Mouse (Mus musculus) left cerebral cortex, postnatal 25 days (tissue): ENCODE results near the gene Lamtor4. TPM values are rescaled to one million over a fixed set of nuclear protein-coding genes. Genes with fewer than 3 reads are reported as not detected.
"Not testable (repeated sequence)": the region's sequence is repeated elsewhere in the genome, so short reads cannot be mapped to it uniquely, and the experiment has no call there.

Experiments used
- DNase-seq, 2 experiments: peaks; one replicate each; pipeline ENCODE4 v3.0.0; 2022; ENCODE audit warnings: low spot score in 2 of 2, mixed read lengths in 1 of 2
- intact Hi-C: fragments of 180-260 bp; cut with DNase I; formaldehyde crosslinking; loops from one replicate; pipeline ENCODE4 v1.15.1; 2025
- total RNA-seq, 2 experiments: library from RNA; stranded (reverse); gene quantifications; 2 replicates each; pipeline ENCODE4 v1.2.3; 2021

Gene Lamtor4
- total RNA-seq = 10 to 100 TPM; 56.9 to 59.8 TPM

DNA sequence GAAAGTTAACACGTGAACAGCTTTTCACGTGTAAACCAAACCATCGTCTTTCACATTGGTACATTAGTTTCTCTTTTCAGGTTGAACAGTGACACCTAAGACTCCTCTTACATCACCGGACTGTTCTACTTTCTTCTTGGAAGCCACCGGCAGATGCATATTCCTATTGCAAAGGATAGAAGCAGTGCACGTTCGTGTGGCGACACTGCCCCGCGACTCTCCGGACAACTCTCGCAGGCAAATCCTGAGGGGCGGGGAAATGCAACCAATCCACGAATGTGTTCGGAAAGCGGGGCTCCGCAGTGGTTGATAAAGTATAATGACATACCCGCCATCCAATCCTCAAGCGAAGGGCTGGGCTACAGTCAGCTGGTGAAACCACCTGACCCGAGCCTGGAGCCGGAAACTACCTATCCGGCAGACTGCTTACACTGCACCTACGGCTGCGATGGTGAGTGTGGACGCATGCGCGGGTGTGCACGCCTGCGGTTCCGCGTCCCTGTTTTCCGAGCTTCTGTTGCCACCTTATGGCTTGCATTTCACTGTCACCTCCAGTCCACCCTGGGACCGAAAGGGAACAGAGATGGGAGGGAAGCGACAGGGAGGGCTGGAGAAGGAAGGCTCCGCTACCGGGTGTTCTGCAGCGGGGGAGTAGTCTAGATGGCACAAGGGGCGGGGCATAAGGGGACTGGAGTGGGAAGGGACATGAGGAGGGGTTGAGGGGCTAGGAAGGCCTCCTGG lies at the start of gene Lamtor4:
TSS of gene Lamtor4 (plus strand) at position 130 of the 741 bp plus-strand sequence.
- intact Hi-C loops = loop anchor here (5.0 kb wide), 1 partner anchor 187 kb away; the partner anchor contains the start of gene Zfp157
- peak; percentile 97 to 99 for DNase-seq

DNA sequence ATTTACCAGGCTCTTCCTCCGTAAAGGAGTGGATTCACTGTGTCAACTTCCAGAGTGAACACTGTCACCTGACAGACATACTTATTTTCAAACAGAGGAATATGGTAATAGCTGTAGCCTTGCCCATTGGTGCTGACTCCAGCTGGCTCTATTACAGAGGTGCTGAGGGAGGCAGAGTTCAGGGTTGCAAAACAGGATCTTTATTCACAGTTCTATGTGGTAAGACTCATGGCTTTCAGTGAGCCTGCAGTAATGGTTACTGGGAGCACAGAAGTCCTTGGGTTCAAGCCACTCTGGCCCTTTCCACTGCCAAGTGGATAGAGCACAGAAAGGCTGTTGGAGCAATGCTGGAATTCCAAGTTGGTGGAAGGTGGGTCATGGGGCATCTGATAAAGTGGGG lies 48.0 kb upstream of the Lamtor4 start:
- intact Hi-C loops = no loop called here

DNA sequence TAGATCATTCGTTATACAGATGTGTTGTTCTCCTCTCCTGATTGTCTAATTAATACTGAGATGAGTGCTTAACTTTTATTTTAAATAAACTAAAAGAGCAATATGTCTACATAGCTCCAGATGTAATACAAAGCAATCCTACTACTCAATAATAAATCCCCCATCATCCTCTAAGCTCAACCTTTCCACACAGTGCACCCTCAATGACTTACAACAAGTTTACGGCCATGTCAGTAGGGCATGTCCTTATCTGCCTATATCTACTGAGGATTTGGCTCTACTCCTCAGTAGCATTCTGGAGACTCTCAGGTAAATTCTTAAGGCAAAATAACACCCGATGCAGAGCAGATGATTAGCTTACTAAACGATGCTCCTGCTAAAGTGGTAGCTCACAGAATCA lies 47.4 kb upstream of the Lamtor4 start:
- DNase-seq = no peak
- intact Hi-C loops = no loop called here

More for the DNA sequence above, 48.0 kb upstream of the Lamtor4 start:
- no peak for DNase-seq

DNA sequence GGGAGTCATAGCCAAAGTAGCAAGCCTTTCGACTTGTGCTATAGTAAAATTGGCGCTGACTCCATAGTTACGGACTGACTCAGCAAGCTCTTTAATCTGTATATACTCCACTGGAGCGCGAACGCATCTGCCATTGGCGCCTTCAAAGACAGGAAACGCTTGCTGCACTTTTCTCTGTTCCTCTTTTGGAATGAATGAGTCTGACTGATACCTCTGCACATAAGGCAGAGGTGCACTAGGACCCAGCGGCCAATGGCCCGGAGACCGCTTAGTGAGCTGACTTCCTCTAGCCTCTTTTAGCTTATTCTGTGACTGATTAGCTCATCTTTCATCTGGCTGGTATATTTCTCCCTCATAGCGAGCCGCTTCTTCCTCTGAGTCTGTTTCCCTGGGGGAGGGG lies 38.6 kb upstream of the Lamtor4 start:
- intact Hi-C loops, DNase-seq: not testable (repeated sequence)

DNA sequence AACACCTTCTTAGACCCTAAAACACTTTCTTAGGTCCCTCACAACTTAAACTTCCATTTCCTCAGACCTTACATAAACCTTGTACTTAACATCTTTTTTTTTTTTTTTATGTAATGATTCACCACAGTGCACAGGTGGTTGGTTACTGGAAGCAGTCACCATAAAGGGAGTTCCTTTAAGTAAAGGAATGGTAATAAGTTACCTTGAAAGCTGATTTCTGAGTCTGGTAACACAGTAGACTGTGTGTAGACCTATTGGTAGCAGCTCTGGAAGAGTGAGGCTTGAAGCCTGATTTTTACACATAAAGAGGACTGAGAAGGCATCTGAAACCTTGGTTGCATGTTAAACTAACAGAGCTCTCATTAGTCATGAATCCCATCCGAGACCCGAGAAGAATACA lies 35.4 kb upstream of the Lamtor4 start:
- intact Hi-C loops = loop anchor here (5.0 kb wide), 1 partner anchor 257 kb away; no protein-coding TSS in a partner anchor
- no peak for DNase-seq

GRCm38 (mm10) chr5:138222111-138222510 lies 33.2 kb upstream of the Lamtor4 start:
- intact Hi-C loops = loop anchor here (5.0 kb wide), 1 partner anchor 255 kb away; no protein-coding TSS in a partner anchor
- DNase-seq = peak; percentile 81 to 84

DNA sequence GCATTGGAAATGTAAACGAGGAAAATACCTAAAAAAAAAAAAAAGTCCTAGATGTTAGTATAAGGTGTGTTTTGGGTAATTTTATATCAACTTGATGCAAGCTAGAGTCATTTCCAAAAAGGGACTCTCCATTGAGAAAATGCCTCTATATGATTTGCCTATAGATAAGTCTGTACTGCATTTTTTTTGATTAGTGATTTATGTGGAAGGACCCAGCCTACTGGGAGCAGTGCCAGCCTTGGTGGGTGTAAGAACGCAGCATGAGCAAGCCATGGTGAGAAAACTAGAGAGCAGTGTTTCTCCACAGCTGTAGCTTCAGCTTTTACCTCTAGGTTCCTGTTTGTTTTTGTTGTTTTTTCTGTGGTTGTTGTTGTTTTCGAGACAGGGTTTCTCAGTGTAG lies 32.0 kb upstream of the Lamtor4 start:
- intact Hi-C loops = loop anchor here (5.0 kb wide), 1 partner anchor 254 kb away; no protein-coding TSS in a partner anchor
- peak in 1 of 2 experiments; percentile 5 for DNase-seq

- no peak for DNase-seq
- intact Hi-C loops = no loop called here
These were observed 29.6 kb upstream of the Lamtor4 start, which contains the start of gene Nxpe5 for GRCm38 (mm10) chr5:138225700-138226099. Nxpe5 (plus strand) TSS chr5:138225898.

GRCm38 (mm10) chr5:138226491-138226890 lies 28.8 kb upstream of the Lamtor4 start:
- DNase-seq = no peak
- intact Hi-C loops = no loop called here

GRCm38 (mm10) chr5:138227367-138227766 lies 27.9 kb upstream of the Lamtor4 start:
- no peak for DNase-seq
- intact Hi-C loops = no loop called here

DNA sequence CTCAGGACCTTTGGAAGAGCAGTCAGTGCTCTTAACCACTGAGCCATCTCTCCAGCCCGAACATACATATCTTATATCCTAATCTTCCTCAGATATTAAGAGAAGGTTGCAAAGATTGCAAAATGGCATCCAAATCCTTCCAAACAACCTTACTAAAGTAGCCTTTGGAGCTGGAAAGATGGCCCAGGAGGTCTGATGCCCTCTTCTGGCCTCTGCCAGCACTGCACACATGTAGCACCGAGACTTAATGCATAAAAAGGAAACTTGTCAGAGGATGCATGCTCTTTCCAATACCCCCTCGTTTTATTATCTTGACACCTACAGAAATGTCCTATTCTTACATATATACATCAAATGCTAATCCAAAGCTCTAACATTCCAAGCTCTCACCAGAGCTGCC lies 27.3 kb upstream of the Lamtor4 start:
- intact Hi-C loops = no loop called here
- no peak for DNase-seq

DNA sequence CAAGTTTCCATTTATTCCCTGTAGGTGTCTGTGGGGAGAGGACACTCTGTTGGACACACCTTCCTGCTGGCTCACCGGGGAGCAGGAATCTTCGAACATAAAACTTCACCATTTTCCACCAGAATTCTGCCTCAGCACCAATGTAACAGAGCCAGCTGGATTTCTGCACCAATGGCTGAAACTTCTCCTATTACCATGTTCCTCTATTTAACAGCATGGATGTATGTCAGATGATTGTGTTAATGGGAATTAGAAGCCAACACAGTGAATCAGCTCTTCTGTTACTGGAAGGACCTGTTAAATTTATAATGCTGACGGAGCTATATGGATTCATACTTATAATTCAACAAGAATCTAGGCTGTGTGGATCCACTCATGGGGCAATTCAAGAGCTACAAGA lies 25.8 kb upstream of the Lamtor4 start:
- intact Hi-C loops = no loop called here
- DNase-seq = no peak

DNA sequence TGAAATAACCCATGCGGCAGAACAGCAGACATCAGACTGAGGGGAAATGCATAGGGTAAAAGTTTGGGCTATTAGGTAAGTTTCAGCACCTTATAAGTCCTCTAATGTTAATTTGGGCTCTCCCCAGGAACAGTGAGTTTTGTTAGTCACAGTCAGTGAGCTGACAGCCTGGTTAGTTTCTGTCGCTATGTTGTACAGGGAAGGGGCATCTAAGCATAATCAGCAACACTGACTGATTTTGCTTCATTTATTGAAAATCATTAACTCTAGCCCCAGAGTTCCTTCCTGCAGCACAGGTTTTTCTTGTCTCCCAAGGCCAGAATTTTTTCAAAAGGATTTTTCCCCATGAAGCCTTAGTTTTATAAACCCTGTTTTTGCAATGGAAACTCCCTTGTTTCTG lies 21.5 kb upstream of the Lamtor4 start:
- intact Hi-C loops = no loop called here
- no peak for DNase-seq

- intact Hi-C loops = no loop called here
- no peak for DNase-seq
These were observed 21.1 kb upstream of the Lamtor4 start for GRCm38 (mm10) chr5:138234224-138234623.

DNA sequence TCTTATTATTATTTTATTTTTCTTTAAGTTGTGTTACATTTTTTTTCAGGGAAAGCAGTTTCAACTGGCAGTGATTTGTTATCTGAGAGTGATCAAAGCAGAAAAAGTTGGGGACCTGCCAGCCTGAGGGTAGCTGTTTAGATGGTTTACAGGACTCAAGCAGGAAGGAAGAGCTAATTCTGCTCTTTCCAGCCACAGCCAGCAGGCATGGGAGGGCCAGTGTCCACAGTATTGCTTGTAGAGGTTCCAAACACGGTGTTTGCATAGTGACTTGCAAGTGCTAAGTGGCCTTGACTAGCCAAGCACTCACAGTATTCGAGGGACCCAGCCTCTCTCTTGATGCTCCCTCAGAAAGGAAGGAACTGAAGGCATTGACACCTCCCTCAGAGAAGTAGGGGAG lies 13.8 kb upstream of the Lamtor4 start:
- intact Hi-C loops = no loop called here
- no peak for DNase-seq

GRCm38 (mm10) chr5:138251144-138251543 lies 4.1 kb upstream of the Lamtor4 start:
- no peak for DNase-seq
- intact Hi-C loops = loop anchor here (1.0 kb wide), 1 partner anchor 50 kb away; no protein-coding TSS in a partner anchor

DNA sequence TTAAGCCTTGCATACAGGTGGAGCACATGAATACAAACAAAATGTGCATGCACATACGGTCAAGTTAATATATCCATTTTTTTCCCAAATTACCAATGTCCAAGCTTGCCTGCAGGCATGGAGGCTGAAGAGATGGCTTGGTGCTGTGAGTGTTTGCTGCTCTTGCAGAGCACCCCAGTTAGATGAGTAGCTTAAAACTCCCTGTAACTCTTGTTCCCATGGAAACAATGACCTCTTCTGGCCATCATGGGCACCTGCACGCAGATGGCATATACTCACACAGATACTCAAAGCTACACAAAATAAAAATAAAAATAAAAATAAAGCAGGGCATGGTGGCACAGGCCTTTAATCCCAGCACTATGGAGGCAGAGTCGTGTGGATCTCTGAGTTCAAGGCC lies 2.2 kb upstream of the Lamtor4 start:
- intact Hi-C loops = no loop called here
- no peak for DNase-seq

- DNase-seq = no peak
These were observed 799 bp downstream of the Lamtor4 start for GRCm38 (mm10) chr5:138256094-138256467.

GRCm38 (mm10) chr5:138256966-138257584 lies 1.8 kb downstream of the Lamtor4 start:
- DNase-seq = no peak
- intact Hi-C loops = loop anchor here (5.0 kb wide), 1 partner anchor 185 kb away; the partner anchor contains the start of gene Zfp157

More at GRCm38 (mm10) chr5:138256094-138256467, 799 bp downstream of the Lamtor4 start:
- intact Hi-C loops = loop anchor here (5.0 kb wide), 1 partner anchor 186 kb away; the partner anchor contains the start of gene Zfp157

DNA sequence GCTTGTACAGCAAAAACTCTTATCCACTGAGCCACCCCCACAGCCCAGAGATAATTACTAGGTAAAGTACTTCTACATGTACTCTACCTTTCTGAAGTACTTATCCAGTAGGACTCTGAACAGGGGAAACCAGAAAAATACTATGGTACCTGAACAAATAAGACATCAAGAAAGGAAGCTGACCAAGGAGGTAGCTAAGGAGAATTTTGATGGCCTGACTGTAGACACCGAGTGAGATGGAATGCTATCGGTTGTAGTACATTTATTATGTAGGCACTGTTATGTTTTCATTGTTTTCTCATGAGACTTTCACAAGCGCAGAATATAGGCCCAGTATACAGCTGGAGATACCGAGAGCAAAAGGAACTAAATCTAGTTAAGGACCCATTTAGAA lies 2.3 kb downstream of the Lamtor4 start:
- no peak for DNase-seq
- intact Hi-C loops = loop anchor here (5.0 kb wide), 1 partner anchor 185 kb away; the partner anchor contains the start of gene Zfp157

GRCm38 (mm10) chr5:138258078-138258477 lies 2.8 kb downstream of the Lamtor4 start:
- no peak for DNase-seq
- intact Hi-C loops = loop anchor here (5.0 kb wide), 1 partner anchor 184 kb away; the partner anchor contains the start of gene Zfp157
